Mouse (Mus musculus) 416B (cell line): ENCODE measurements at regions not wholly inside any gene's neighbourhood (a gene's known extent, or its start where the extent isn't known, plus 50 kb on each side); places are given as distances from the start of the nearest gene placed in this dataset.

Experiments used
- DNase-seq: peaks from one replicate; pipeline ENCODE4 v3.0.0; 2011; ENCODE audit warnings: low read depth

- DNase-seq, result no peak
Measured at GRCm38 (mm10) chr3:39062415-39062814, 175.7 kb downstream of the Fat4 start.

GRCm38 (mm10) chr3:39065457-39065856 lies 178.7 kb downstream of the Fat4 start:
- no peak for DNase-seq

- DNase-seq, result no peak
Measured at GRCm38 (mm10) chr3:39069011-39069410, 182.3 kb downstream of the Fat4 start.

- DNase-seq, result no peak
Measured at GRCm38 (mm10) chr3:39082678-39083270, 196.0 kb downstream of the Fat4 start.

GRCm38 (mm10) chr3:39088948-39089347 lies 202.2 kb downstream of the Fat4 start:
- DNase-seq, result no peak

- no peak for DNase-seq
Measured at GRCm38 (mm10) chr3:39102324-39102723, 215.6 kb downstream of the Fat4 start.

GRCm38 (mm10) chr3:39109756-39110392 lies 223.1 kb downstream of the Fat4 start:
- no peak for DNase-seq

- DNase-seq, result no peak
Measured at GRCm38 (mm10) chr3:39114056-39114455, 227.3 kb downstream of the Fat4 start.

- no peak for DNase-seq
Measured at GRCm38 (mm10) chr3:39114826-39115225, 228.1 kb downstream of the Fat4 start.

- DNase-seq, result no peak
Measured at GRCm38 (mm10) chr3:39115441-39115840, 228.7 kb downstream of the Fat4 start.

- no peak for DNase-seq
Measured at GRCm38 (mm10) chr3:39122250-39122649, 235.5 kb downstream of the Fat4 start.

- DNase-seq, result no peak
Measured at GRCm38 (mm10) chr3:39130532-39130931, 243.8 kb downstream of the Fat4 start.

- DNase-seq, result no peak
Measured at GRCm38 (mm10) chr3:39165006-39165667, 278.4 kb downstream of the Fat4 start.

GRCm38 (mm10) chr3:39182646-39183045 lies 295.9 kb downstream of the Fat4 start:
- DNase-seq, result no peak

- no peak for DNase-seq
Measured at GRCm38 (mm10) chr3:39195102-39195501, 308.4 kb downstream of the Fat4 start.

GRCm38 (mm10) chr3:39202662-39203061 lies 315.9 kb downstream of the Fat4 start:
- no peak for DNase-seq

- DNase-seq, result no peak
Measured at GRCm38 (mm10) chr3:39208651-39209050, 321.9 kb downstream of the Fat4 start.

GRCm38 (mm10) chr3:39209382-39210165 lies 322.8 kb downstream of the Fat4 start:
- no peak for DNase-seq

- no peak for DNase-seq
Measured at GRCm38 (mm10) chr3:39211670-39212069, 324.9 kb downstream of the Fat4 start.

- no peak for DNase-seq
Measured at GRCm38 (mm10) chr3:39220011-39220706, 333.4 kb downstream of the Fat4 start.

- no peak for DNase-seq
Measured at GRCm38 (mm10) chr3:39220707-39221034, 333.9 kb downstream of the Fat4 start.

GRCm38 (mm10) chr3:39222059-39222458 lies 335.3 kb downstream of the Fat4 start:
- no peak for DNase-seq
